Mouse (Mus musculus) layer of hippocampus, adult 6 months (tissue): Measurements from ENCODE around the gene Fut7. TPM values are rescaled to one million over a fixed set of nuclear protein-coding genes. Genes with fewer than 3 reads are reported as not detected.
A peak's percentile ranks its signal among the peaks of the same experiment; 100 is the strongest.

ENCODE experiments used
- long read RNA-seq, 2 experiments: library from polyadenylated mRNA; unstranded; transcript quantifications; one replicate each; pipeline ENCODE4 v2.0.0; 2019 to 2020
- microRNA-seq: library from miRNA; unstranded; fragments of <30 nt; microRNA quantifications from one replicate; pipeline ENCODE4 v1.2.0, GENCODE M21; 2020
- polyA plus RNA-seq: library from polyadenylated mRNA; unstranded; fragments of <200 nt; fragmentation: Nextera tagmentation; gene quantifications from 2 replicates; pipeline ENCODE4 v1.2.3, GENCODE M21; 2021

Gene Fut7
- 0.06 and 0.20 TPM in 2 replicates for polyA plus RNA-seq
- long read RNA-seq, experiment 1 = 0 reads
- long read RNA-seq, experiment 2 = 0 reads

DNA sequence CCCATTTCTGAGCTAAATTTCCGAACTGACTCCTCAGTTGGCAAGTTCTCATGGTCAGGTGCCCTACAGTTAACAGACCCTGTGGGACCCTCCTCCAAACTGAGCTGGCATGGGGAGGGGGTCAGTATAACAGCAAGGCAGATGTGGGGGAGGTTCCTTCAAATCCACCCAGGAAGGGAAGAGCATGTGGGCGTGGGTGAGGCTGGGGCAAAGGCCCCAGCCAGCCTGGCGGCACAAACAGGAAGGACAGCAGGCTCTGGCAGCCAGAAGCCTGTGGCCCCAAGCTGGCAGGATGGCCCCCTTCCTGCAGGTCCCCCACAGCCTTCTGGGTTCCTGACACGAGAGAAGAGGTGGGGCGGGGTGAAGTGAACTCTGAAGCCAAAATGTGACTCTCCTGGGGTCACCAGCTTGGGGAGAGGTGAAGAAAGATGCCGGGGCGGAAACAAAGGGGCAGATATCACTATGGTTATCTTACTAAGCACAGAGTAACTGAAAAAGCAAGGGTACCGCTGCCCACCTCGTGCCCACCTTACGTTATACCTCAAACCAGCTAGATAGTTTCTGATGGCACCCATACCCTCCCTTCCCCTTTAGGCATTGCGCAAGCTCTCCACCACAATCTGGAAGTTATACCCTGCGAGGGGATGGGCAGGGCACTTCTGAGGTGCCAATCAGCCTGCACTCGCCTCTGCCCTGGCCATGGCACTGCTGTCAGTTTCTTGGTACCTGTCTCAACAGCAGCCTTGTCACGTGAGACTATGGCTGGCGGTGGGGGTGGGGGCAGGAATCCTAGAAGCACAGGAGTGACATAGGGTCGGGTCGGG is at the start of gene Fut7:
Fut7 (plus strand) TSS at position 681 of the 824 bp plus-strand sequence.

DNA sequence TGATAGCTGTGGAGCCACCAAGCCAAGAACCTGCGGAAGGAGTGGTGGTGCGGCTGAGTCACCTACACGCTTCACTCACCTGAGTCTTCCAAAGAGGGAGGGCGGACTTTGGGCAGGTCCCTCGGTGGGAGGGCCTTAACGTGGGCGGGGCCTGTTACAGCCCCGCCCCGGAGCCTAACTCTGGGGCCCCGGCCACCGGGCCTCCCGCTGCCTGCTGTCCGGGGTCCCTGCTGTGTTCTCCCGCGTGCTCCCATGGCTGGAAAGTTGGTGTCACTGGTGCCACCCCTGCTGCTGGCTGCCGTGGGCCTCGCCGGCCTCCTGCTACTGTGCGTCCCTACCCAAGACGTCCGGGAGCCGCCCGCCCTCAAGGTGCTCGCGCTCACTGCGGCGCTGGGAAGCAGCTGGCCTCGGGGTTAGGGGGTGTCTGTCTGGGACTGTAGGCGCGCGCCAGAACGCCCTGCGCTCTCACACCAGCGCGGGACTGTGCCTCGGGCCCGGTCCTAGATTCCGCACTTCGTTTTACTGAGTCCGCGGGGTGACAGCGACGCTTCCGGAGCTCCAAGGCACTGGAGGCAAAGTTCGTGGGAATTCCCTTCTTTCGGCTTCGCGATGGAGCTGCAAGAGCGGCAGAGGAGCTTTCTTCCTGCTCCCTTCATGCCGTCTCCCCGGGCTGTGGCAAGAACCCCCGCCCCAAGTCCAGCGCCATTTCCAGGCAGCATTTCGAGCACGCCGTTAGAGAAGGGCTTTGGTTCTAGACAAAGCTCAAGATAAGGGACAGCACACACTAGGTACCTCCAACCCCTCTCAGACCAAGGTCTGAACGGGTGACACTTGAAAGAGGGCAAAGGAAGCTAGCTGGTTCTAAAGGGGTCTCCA is 27.1 kb upstream of the Fut7 start, which contains the start of gene Entpd2:
Entpd2 (plus strand) TSS at position 154 of the 876 bp plus-strand sequence.

DNA sequence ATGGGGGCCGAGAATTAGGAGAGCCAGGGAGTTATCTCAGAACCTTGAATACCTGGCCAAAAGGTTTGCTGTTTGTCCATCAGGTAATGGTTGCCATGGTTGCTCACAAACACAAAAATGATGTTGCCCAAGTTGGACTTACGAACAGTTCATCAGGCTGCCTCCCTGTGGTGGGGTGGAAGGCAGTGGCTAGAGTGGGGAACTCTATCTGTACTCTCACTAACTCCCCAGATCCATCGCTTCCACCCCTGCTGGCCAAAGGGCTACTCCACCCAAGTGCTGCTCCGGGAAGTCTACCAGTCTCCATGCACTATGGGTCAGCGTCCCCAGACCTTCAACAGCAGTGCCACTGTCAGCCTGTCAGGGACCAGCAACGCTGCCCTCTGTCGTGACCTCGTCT is 24.0 kb upstream of the Fut7 start, which contains the start of gene Npdc1:
Npdc1 (plus strand) TSS at position 301 of the 400 bp plus-strand sequence.

DNA sequence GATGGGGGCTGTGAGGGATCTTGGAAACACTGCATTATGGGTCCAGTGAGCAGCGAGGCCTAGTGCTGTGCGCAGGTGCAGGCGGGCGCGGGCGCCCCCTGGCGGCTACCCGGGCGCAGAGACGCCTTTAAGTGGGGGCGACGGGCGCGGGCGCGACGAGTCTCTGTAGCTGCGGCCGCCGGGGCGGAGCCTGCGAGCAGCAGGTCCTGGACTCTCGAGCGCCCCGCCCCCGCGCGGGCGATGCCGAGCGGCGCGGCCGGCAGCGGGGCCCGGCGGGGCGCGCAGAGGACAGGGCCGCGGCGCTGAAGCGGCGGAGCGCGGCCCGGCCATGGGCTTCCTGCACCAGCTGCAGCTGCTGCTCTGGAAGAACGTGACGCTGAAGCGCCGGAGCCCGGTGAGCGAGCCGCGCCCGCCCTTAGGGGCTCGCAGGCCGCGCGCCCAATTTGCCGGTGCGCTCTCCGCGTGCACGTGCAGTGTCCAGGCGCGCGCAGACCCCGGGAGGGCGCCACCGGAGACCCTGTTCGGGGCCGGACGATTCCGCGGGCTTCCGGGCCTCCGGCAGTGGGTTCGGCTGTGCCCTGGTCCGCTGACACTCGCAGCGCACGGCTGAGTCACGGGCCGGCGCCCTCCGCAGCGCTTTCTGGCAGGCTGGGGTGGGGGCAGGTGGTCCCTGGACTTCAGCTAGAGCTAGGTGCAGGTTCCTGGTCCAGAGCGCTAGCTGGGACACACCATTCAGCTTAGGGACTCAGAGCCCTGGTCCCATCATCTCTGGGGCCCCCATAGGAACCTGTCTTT is 5.6 kb downstream of the Fut7 start, which contains the start of gene Abca2:
Abca2 (plus strand) TSS at position 262 of the 795 bp plus-strand sequence.

DNA sequence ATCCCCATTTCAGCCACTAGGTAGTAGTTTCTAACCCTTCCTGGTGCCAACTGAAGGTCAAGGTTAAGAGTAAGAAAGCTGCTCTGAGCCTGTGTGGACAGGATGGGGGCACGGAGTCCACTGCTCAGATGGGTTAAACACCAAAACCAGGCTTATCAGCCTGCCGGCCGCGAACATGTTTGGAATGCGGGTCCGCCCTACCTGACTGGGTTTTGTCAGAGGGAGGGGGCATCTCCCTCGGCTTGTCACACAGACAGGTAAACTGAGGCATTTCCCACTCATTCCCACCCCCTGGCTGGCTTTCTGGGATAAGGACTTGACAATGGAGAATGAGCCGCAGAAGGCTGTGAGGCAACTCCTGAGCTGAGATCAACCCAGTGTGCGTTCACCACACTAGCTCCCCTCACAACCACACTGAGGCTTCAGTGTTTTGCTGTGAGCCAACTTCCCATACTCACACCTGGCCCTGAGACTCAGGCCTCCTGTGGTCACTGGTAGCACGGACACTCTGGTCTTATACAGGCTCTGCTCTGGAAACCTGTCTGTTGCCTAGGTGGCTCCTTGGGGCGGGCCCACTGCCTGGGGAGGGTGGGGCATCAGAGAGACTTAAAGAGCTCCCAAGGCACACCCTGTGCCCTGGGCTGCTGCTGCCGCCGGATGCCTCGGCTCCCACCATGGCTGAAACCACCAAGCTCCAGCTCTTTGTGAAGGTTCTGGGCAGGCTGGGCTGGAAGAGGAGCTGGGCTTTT is 33.3 kb downstream of the Fut7 start, which contains the start of gene Clic3:
Clic3 (plus strand) TSS at position 634 of the 749 bp plus-strand sequence.

DNA sequence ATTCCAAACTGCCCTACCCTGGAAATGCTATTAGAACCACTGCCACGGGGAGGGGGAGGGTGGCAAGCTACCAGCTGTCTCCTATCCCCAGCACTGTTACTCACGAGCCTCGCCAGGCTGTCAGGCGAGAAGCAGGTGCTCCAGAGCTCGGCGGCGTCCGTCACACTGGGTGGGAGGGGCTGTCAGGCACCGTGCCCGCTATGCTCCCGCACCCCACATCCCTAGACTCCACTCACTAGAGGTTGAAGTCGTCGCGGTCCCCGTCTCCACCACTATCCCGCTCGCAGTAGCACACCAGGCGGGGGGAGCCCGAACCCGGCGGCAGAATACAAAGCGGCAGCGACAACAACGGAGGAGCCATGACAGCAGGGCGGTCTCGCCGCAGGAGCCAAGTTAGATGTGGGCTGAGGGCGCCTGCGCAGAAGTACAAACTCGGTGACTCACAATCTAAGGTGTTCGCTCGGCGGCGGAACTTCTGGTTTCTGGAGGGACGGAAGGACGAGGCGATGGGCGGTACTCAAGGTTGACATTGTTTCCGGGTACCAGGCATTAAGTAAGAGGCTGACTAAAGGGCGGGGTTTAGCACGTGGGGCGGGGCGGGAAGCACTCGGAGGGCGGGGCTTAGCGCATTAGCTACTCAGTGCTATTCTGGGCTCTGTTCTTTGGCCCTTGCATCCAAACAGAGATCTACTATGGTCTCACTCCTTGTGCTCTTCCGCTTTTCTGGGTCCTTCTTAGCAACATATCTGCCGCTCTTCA is 37.7 kb downstream of the Fut7 start, which contains the start of gene Paxx:
Paxx (minus strand) TSS at position 544 of the 759 bp plus-strand sequence.

DNA sequence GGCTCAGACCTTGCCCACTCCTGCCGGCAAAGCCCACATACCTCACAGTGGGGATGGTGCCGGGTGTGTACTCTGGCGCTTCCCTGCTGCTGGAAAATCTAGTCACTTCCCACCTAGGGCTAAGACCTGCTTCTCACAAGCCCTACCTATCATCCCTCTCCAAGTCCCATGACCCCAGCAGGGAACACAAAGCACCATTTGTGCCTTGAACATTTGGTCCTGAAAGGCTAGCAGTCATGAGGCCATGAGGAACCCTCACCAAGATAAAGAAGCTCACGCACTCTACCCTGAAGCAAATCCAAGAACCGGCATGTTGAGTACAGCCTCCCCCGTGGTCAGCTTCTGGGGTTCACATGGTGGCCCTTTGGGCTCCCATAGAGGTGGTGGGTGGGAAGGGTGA is 46.9 kb downstream of the Fut7 start, which contains the start of gene Ptgds:
Ptgds (minus strand) TSS at position 78 of the 400 bp plus-strand sequence.

Small RNAs within 50 kb of the gene (microRNA-seq; reads per million reads assigned to microRNA genes)
- 10.1 reads per million, percentile 32 among the genes with 10 or more reads in this experiment for gene Mir3087

Other genes starting within 250 kb of the Fut7 start
- 3.4 and 5.2 TPM in 2 replicates for gene Nrarp, start 242.5 kb upstream of the Fut7 start, polyA plus RNA-seq
- 2.4 and 3.3 TPM in 2 replicates for gene Tor4a, start 226.4 kb upstream of the Fut7 start, polyA plus RNA-seq
- 32.7 and 34.5 TPM in 2 replicates for gene Nelfb, start 211.8 kb upstream of the Fut7 start, polyA plus RNA-seq
- not detected in 2 replicates for gene Stpg3, start 208.6 kb upstream of the Fut7 start, polyA plus RNA-seq
- gene Fam166a, start 204.5 kb upstream of the Fut7 start, polyA plus RNA-seq = 12.9 and 15.7 TPM in 2 replicates
- gene Tubb4b, start 198.6 kb upstream of the Fut7 start, polyA plus RNA-seq = 531 and 583 TPM in 2 replicates
- 0.45 TPM in 2 replicates for gene Slc34a3, start 188.9 kb upstream of the Fut7 start, polyA plus RNA-seq
- not detected in 2 replicates for gene Rnf224, start 186.5 kb upstream of the Fut7 start, polyA plus RNA-seq
- 52.0 and 62.6 TPM in 2 replicates for gene Rnf208, start 181.0 kb upstream of the Fut7 start, polyA plus RNA-seq
- gene Cysrt1, start 180.8 kb upstream of the Fut7 start, polyA plus RNA-seq = not detected in 2 replicates
- gene AL732309.1, start 176.4 kb upstream of the Fut7 start, polyA plus RNA-seq = 0.79 and 1.6 TPM in 2 replicates
- 30.8 and 34.2 TPM in 2 replicates for gene Tmem203, start 167.8 kb upstream of the Fut7 start, polyA plus RNA-seq
- 12.5 and 13.7 TPM in 2 replicates for gene Tprn, start 160.6 kb upstream of the Fut7 start, polyA plus RNA-seq
- 76.5 and 79.6 TPM in 2 replicates for gene Ssna1, start 150.8 kb upstream of the Fut7 start, polyA plus RNA-seq
- gene Anapc2, start 150.8 kb upstream of the Fut7 start, polyA plus RNA-seq = 32.4 and 34.4 TPM in 2 replicates
- not detected in 2 replicates for gene Tmem210, start 135.1 kb upstream of the Fut7 start, polyA plus RNA-seq
- 0.26 and 0.28 TPM in 2 replicates for gene Lrrc26, start 133.4 kb upstream of the Fut7 start, polyA plus RNA-seq
- gene Grin1, start 104.1 kb upstream of the Fut7 start, polyA plus RNA-seq = 101 and 125 TPM in 2 replicates
- 13.0 and 18.8 TPM in 2 replicates for gene Man1b1, start 90.9 kb upstream of the Fut7 start, polyA plus RNA-seq
- gene Dpp7, start 66.9 kb upstream of the Fut7 start, polyA plus RNA-seq = 17.5 and 27.1 TPM in 2 replicates
- gene Uap1l1, start 57.6 kb upstream of the Fut7 start, polyA plus RNA-seq = 26.0 and 26.4 TPM in 2 replicates
- 2.3 and 2.4 TPM in 2 replicates for gene Sapcd2, start 50.9 kb upstream of the Fut7 start, polyA plus RNA-seq
- gene Entpd2, start 27.4 kb upstream of the Fut7 start, polyA plus RNA-seq = 21.4 and 46.8 TPM in 2 replicates
- 292 and 359 TPM in 2 replicates for gene Npdc1, start 23.9 kb upstream of the Fut7 start, polyA plus RNA-seq
- 33.0 and 34.1 TPM in 2 replicates for gene Abca2, start 5.4 kb downstream of the Fut7 start, polyA plus RNA-seq
- gene Clic3, start 33.6 kb downstream of the Fut7 start, polyA plus RNA-seq = 0.70 and 9.1 TPM in 2 replicates
- 111 and 116 TPM in 2 replicates for gene Paxx, start 37.8 kb downstream of the Fut7 start, polyA plus RNA-seq
- gene Ptgds, start 46.8 kb downstream of the Fut7 start, polyA plus RNA-seq = 2,394 and 5,724 TPM in 2 replicates
- gene Lcn12, start 70.6 kb downstream of the Fut7 start, polyA plus RNA-seq = not detected in 2 replicates
- 124 and 134 TPM in 2 replicates for gene Fbxw5, start 77.5 kb downstream of the Fut7 start, polyA plus RNA-seq
- gene C8g, start 78.5 kb downstream of the Fut7 start, polyA plus RNA-seq = 1.8 and 2.0 TPM in 2 replicates
- gene Traf2, start 123.7 kb downstream of the Fut7 start, polyA plus RNA-seq = 9.9 and 10.3 TPM in 2 replicates
- 801 and 843 TPM in 2 replicates for gene Edf1, start 134.6 kb downstream of the Fut7 start, polyA plus RNA-seq
- 25.8 and 27.1 TPM in 2 replicates for gene Mamdc4, start 151.6 kb downstream of the Fut7 start, polyA plus RNA-seq
- gene Phpt1, start 152.0 kb downstream of the Fut7 start, polyA plus RNA-seq = 151 and 165 TPM in 2 replicates
- 13.5 and 18.7 TPM in 2 replicates for gene Ajm1, start 158.5 kb downstream of the Fut7 start, polyA plus RNA-seq
- gene Rabl6, start 185.3 kb downstream of the Fut7 start, polyA plus RNA-seq = 58.2 and 69.1 TPM in 2 replicates
- gene Ccdc183, start 194.4 kb downstream of the Fut7 start, polyA plus RNA-seq = 0.83 and 1.1 TPM in 2 replicates
- gene Tmem141, start 198.7 kb downstream of the Fut7 start, polyA plus RNA-seq = 44.7 and 48.2 TPM in 2 replicates
- gene Fcna, start 204.8 kb downstream of the Fut7 start, polyA plus RNA-seq = 0.33 and 0.40 TPM in 2 replicates
- not detected in 2 replicates for gene Lcn8, start 229.9 kb downstream of the Fut7 start, polyA plus RNA-seq
- gene Lcn5, start 234.7 kb downstream of the Fut7 start, polyA plus RNA-seq = not detected in 2 replicates